Mouse (Mus musculus) B cell, adult 2 months (primary cell): ENCODE measurements at regions not wholly inside any gene's neighbourhood (a gene's known extent, or its start where the extent isn't known, plus 50 kb on each side); places are given as distances from the start of the nearest gene placed in this dataset.

Source experiments
- DNase-seq, 2 experiments: peaks; one replicate each; pipeline ENCODE4 v3.0.0; 2022

GRCm38 (mm10) chr6:100475341-100475955 is 188.2 kb upstream of the Rybp start:
- no peak for DNase-seq

- DNase-seq, result no peak
Observed at GRCm38 (mm10) chr6:100474326-100474725, 187.0 kb upstream of the Rybp start.

GRCm38 (mm10) chr6:100470071-100470470 is 182.8 kb upstream of the Rybp start:
- no peak for DNase-seq

- no peak for DNase-seq
Observed at GRCm38 (mm10) chr6:100462757-100463156, 175.5 kb upstream of the Rybp start.

- no peak for DNase-seq
Observed at GRCm38 (mm10) chr6:100453401-100453800, 166.1 kb upstream of the Rybp start.

GRCm38 (mm10) chr6:100452097-100453002 is 165.1 kb upstream of the Rybp start:
- no peak for DNase-seq

- DNase-seq, result no peak
Observed at GRCm38 (mm10) chr6:100450108-100450507, 162.8 kb upstream of the Rybp start.

GRCm38 (mm10) chr6:100449087-100449486 is 161.8 kb upstream of the Rybp start:
- no peak for DNase-seq

- DNase-seq, result no peak
Observed at GRCm38 (mm10) chr6:100447211-100447610, 159.9 kb upstream of the Rybp start.

- DNase-seq, result no peak
Observed at GRCm38 (mm10) chr6:100446804-100447203, 159.5 kb upstream of the Rybp start.

- DNase-seq, result peak; percentile 37 to 49
Observed at GRCm38 (mm10) chr6:100439071-100439737, 151.9 kb upstream of the Rybp start.

GRCm38 (mm10) chr6:100438511-100438991 is 151.3 kb upstream of the Rybp start:
- DNase-seq, result peak; percentile 63 to 74

- no peak for DNase-seq
Observed at GRCm38 (mm10) chr6:100437980-100438379, 150.7 kb upstream of the Rybp start.

GRCm38 (mm10) chr6:100436507-100436906 is 149.2 kb upstream of the Rybp start:
- no peak for DNase-seq

GRCm38 (mm10) chr6:100435222-100435621 is 147.9 kb upstream of the Rybp start:
- DNase-seq, result no peak

GRCm38 (mm10) chr6:100433534-100433867 is 146.2 kb upstream of the Rybp start:
- no peak for DNase-seq

GRCm38 (mm10) chr6:100432688-100433533 is 145.6 kb upstream of the Rybp start:
- no peak for DNase-seq

- no peak for DNase-seq
Observed at GRCm38 (mm10) chr6:100430286-100430685, 143.0 kb upstream of the Rybp start.

GRCm38 (mm10) chr6:100429511-100429910 is 142.2 kb upstream of the Rybp start:
- no peak for DNase-seq

GRCm38 (mm10) chr6:100428759-100429158 is 141.5 kb upstream of the Rybp start:
- DNase-seq, result no peak

- DNase-seq, result no peak
Observed at GRCm38 (mm10) chr6:100425551-100425950, 138.3 kb upstream of the Rybp start.

GRCm38 (mm10) chr6:100424788-100425403 is 137.6 kb upstream of the Rybp start:
- DNase-seq, result no peak
